In the genomic region with DNA sequence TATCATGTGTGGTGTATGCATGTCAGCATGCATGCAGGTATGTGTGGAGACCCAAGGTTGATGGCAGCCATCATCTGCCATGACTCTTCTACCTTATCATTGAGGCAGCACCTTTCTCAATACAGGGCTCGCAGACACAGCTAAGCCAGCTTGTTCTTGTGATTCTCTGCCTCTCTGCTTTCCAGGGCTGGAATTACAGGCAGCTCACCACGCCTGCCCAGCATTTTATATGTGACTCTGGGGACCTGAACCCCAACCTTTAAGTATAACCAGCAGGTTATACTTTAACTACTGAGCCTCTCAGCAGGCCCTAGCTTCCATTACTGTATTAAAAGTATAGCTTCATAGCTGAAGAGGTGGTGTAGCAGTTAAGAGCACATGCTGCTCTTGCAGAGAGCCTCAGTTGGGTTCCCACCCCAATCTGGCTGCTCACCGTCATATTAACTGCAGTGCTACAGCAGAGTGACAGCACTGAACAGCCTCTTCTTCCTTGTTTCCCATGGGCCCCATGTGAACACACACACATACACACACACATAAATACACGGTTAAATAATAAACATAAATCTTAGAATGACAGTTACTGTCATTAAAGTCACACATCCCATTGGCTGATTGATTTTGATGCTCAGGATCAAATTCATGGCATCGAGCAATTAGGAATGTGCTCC, we compare ENCODE assay signal across 18 mouse cellular contexts.
"Had no signal": no experiment of that assay in that cellular context is flagged by ENCODE, and none has a peak within 500 bp of the region (broad histone marks: within the 10 kb centered on the region; RNA-seq: fewer than 3 reads in every experiment).

No protein-coding gene starts in this region.

- H3K27me3 ChIP-seq: kidney, embryonic 15.5 days; liver, embryonic 13.5 days; neural tube, embryonic 12.5 days had no signal

- H3K9me3 ChIP-seq: kidney, embryonic 15.5 days; liver, embryonic 13.5 days; neural tube, embryonic 12.5 days had no signal

- H3K4me3 ChIP-seq: kidney, embryonic 15.5 days; layer of hippocampus, adult 2 months; liver, embryonic 13.5 days; neural tube, embryonic 12.5 days had no signal

- H3K4me1 ChIP-seq: neural tube, embryonic 12.5 days had no signal

- H3K27ac ChIP-seq: kidney, embryonic 15.5 days; layer of hippocampus, adult 2 months; liver, embryonic 13.5 days; neural tube, embryonic 12.5 days; stomach, postnatal 0 days had no signal

- H3K9ac ChIP-seq: kidney, embryonic 15.5 days; liver, embryonic 13.5 days; neural tube, embryonic 12.5 days had no signal

- H3K4me2 ChIP-seq: kidney, embryonic 15.5 days; liver, embryonic 13.5 days; midbrain, embryonic 11.5 days; neural tube, embryonic 12.5 days had no signal

- H3K36me3 ChIP-seq: kidney, embryonic 15.5 days; liver, embryonic 13.5 days; neural tube, embryonic 12.5 days had no signal

- DNase-seq: kidney, adult 8-10 months; layer of hippocampus, adult 9-11 months; liver, embryonic 13.5 days; lung, adult 2 months; lung, postnatal 14 days; lung, postnatal 4 days; midbrain, embryonic 14.5 days; right cerebral cortex, adult 18-20 months; right cerebral cortex, postnatal 14 days; right cerebral cortex, postnatal 4 days; thymus, adult 2 months; thymus, postnatal 14 days; thymus, postnatal 4 days had no signal
